Mouse (Mus musculus) myocyte (in vitro differentiated cells): Measurements from ENCODE around the gene D17H6S53E. TPM values are rescaled to one million over a fixed set of nuclear protein-coding genes. Genes with fewer than 3 reads are reported as not detected.

Experiments
- H3K27me3 ChIP-seq: one replicate; pipeline ENCODE4 v1.6.1; 2011; ENCODE audit not compliant: control insufficient read depth, insufficient read depth, insufficient read length
- H3K36me3 ChIP-seq: one replicate; pipeline ENCODE4 v1.6.1; 2011; ENCODE audit not compliant: control insufficient read depth, insufficient read depth
- H3K4me2 ChIP-seq: one replicate; pipeline ENCODE4 v1.6.1; 2011; ENCODE audit warnings: low read depth, control low read depth
- H3K4me3 ChIP-seq: one replicate; pipeline ENCODE4 v1.5.1; 2011; ENCODE audit warnings: mild to moderate bottlenecking, control low read depth, moderate library complexity
- H3K79me2 ChIP-seq: one replicate; pipeline ENCODE4 v1.6.1; 2011; ENCODE audit not compliant: control insufficient read depth, insufficient read depth
- H3ac ChIP-seq: one replicate; pipeline ENCODE4 v1.6.1; 2011; ENCODE audit not compliant: control insufficient read depth, insufficient read length
- CEBPB ChIP-seq: IDR thresholded peaks from 2 replicates; pipeline ENCODE4 v1.6.1; 2011; ENCODE audit warnings: mild to moderate bottlenecking, moderate library complexity; ENCODE audit not compliant: poor library complexity, insufficient read depth, severe bottlenecking
- E2F4 ChIP-seq: IDR thresholded peaks from one replicate; pipeline ENCODE4 v1.6.1; 2011; ENCODE audit warnings: mild to moderate bottlenecking, control low read depth, moderate library complexity; ENCODE audit not compliant: insufficient read depth
- MAX ChIP-seq: IDR thresholded peaks from one replicate; pipeline ENCODE4 v1.6.1; 2011; ENCODE audit warnings: low read depth, mild to moderate bottlenecking, control low read depth
- MYOD1 ChIP-seq, 3 experiments: IDR thresholded peaks; one replicate each; pipeline ENCODE4 v1.6.1; 2011; ENCODE audit warnings: control low read depth in 2 of 3, low read depth in 2 of 3, mild to moderate bottlenecking in 2 of 3, moderate library complexity in 1 of 3; ENCODE audit not compliant: insufficient read length in 2 of 3, control insufficient read depth in 1 of 3
- MYOG ChIP-seq, 3 experiments: IDR thresholded peaks; one replicate each; pipeline ENCODE4 v1.6.1; 2011; ENCODE audit warnings: control low read depth in 2 of 3, low read depth in 2 of 3, mild to moderate bottlenecking in 2 of 3; ENCODE audit not compliant: insufficient read length in 2 of 3, control insufficient read depth in 1 of 3, insufficient read depth in 1 of 3
- POLR2A ChIP-seq: IDR thresholded peaks from one replicate; pipeline ENCODE4 v1.6.1; 2011; ENCODE audit warnings: low read depth, mild to moderate bottlenecking, control low read depth, moderate library complexity; ENCODE audit not compliant: insufficient read length
- POLR2AphosphoS2 ChIP-seq: IDR thresholded peaks from one replicate; pipeline ENCODE4 v1.6.1; 2011; ENCODE audit warnings: low read depth, control low read depth; ENCODE audit not compliant: insufficient read length
- REST ChIP-seq: IDR thresholded peaks from one replicate; pipeline ENCODE4 v1.6.1; 2011; ENCODE audit warnings: mild to moderate bottlenecking, control low read depth, moderate library complexity; ENCODE audit not compliant: insufficient read depth, insufficient read length
- SRF ChIP-seq: IDR thresholded peaks from one replicate; pipeline ENCODE4 v1.6.1; 2011; ENCODE audit warnings: low read depth; ENCODE audit not compliant: control insufficient read depth, insufficient read length
- TCF12 ChIP-seq: IDR thresholded peaks from one replicate; pipeline ENCODE4 v1.6.1; 2011; ENCODE audit warnings: mild to moderate bottlenecking, control low read depth; ENCODE audit not compliant: poor library complexity, insufficient read depth, severe bottlenecking
- TCF3 ChIP-seq: IDR thresholded peaks from one replicate; pipeline ENCODE4 v1.6.1; 2011; ENCODE audit warnings: low read depth, control low read depth; ENCODE audit not compliant: insufficient read length
- USF1 ChIP-seq: IDR thresholded peaks from one replicate; pipeline ENCODE4 v1.6.1; 2011; ENCODE audit warnings: low read depth, mild to moderate bottlenecking, control low read depth, moderate library complexity
- polyA plus RNA-seq: library from polyadenylated mRNA; unstranded; fragments of >200 nt; fragmentation: generic; extraction: Trizol; gene quantifications from one replicate; pipeline ENCODE4 v1.2.1, GENCODE M21; 2012; ENCODE audit warnings: missing spikeins

Gene D17H6S53E
- polyA plus RNA-seq, 1 experiment: 12.8 TPM

GRCm38 (mm10) chr17:35132174-35132560, 6.0 kb downstream of the D17H6S53E start:
- Histone ChIP-seq H3K36me3 (no peaks in the 10 kb centered on the region), H3K4me3 (no peak overlapping the region), H3K27me3 (no peaks in the 10 kb centered on the region), H3K79me2 (peaks cover 33% of the 10 kb centered on the region), H3ac (no peak overlapping the region), H3K4me2 (no peak overlapping the region)
- TF ChIP-seq REST (no peak), MYOG (IDR thresholded peaks at IDR 0.05; ENCODE audit: control insufficient read depth in 1 of 3, insufficient read depth in 1 of 3, insufficient read length in 2 of 3, low read depth in 2 of 3) (no peak), E2F4 (no peak), MAX (no peak), POLR2AphosphoS2 (no peak), TCF3 (no peak), USF1 (no peak), CEBPB (no peak), MYOD1 (IDR thresholded peaks at IDR 0.05; ENCODE audit: control insufficient read depth in 1 of 3, insufficient read length in 2 of 3, low read depth in 2 of 3) (no peak), SRF (no peak), POLR2A (no peak), TCF12 (no peak)

GRCm38 (mm10) chr17:35133517-35133916, 7.3 kb downstream of the D17H6S53E start:
- Histone ChIP-seq H3K79me2 (peaks cover 33% of the 10 kb centered on the region), H3ac (no peak overlapping the region), H3K27me3 (no peaks in the 10 kb centered on the region), H3K4me2 (no peak overlapping the region), H3K36me3 (peaks cover 3% of the 10 kb centered on the region), H3K4me3 (no peak overlapping the region)
- TF ChIP-seq REST (no peak), USF1 (no peak), POLR2A (no peak), TCF12 (no peak), MAX (no peak), TCF3 (no peak), CEBPB (no peak)

- H3ac ChIP-seq: peak within 1 kb of the TSS; percentile 94
- TF ChIP-seq MAX (peak; percentile 99), USF1 (no peak), E2F4 (peak; percentile 39), SRF (no peak), CEBPB (no peak), TCF12 (no peak)
- peak within 1 kb of the TSS; percentile 94 for H3K4me2 ChIP-seq
- H3K4me3 ChIP-seq: peak within 1 kb of the TSS; percentile 89
- peaks cover 12% of the 10 kb centered on the region for H3K36me3 ChIP-seq
- no peaks in the 10 kb centered on the region for H3K27me3 ChIP-seq
- H3K79me2 ChIP-seq: peaks cover 48% of the 10 kb centered on the region
These were observed 8.8 kb downstream of the D17H6S53E start, which contains the start of gene Bag6 for GRCm38 (mm10) chr17:35134801-35135590. Gene Bag6 (plus strand): TSS chr17:35135178.

- no peaks in the 10 kb centered on the region for H3K27me3 ChIP-seq
These were observed 9.6 kb downstream of the D17H6S53E start for GRCm38 (mm10) chr17:35135591-35136320.

GRCm38 (mm10) chr17:35139269-35139668, 13.1 kb downstream of the D17H6S53E start:
- no peaks in the 10 kb centered on the region for H3K27me3 ChIP-seq
- H3K36me3 ChIP-seq: peaks cover 18% of the 10 kb centered on the region
- H3K4me2 ChIP-seq: no peak overlapping the region
- H3K4me3 ChIP-seq: no peak overlapping the region
- no peak overlapping the region for H3ac ChIP-seq
- H3K79me2 ChIP-seq: peaks cover 48% of the 10 kb centered on the region
- TF ChIP-seq USF1 (no peak), SRF (no peak), TCF12 (no peak), MYOD1 (IDR thresholded peaks at IDR 0.05; ENCODE audit: control insufficient read depth in 1 of 3, insufficient read length in 2 of 3, low read depth in 2 of 3) (no peak), POLR2A (no peak), MAX (no peak), TCF3 (no peak), CEBPB (no peak), REST (no peak), POLR2AphosphoS2 (no peak), MYOG (IDR thresholded peaks at IDR 0.05; ENCODE audit: control insufficient read depth in 1 of 3, insufficient read depth in 1 of 3, insufficient read length in 2 of 3, low read depth in 2 of 3) (no peak), E2F4 (no peak)

More at GRCm38 (mm10) chr17:35135591-35136320, 9.6 kb downstream of the D17H6S53E start:
- H3K79me2 ChIP-seq: peaks cover 48% of the 10 kb centered on the region
- TF ChIP-seq POLR2AphosphoS2: peak; percentile 81
- TF ChIP-seq E2F4: no peak
- TF ChIP-seq REST: no peak
- peak; percentile 67 for TF ChIP-seq POLR2A
- peak; percentile 38 for TF ChIP-seq SRF
- no peak for TF ChIP-seq CEBPB
- TF ChIP-seq TCF3: no peak
- H3K4me3 ChIP-seq: peak overlapping the region; percentile 89
- peak overlapping the region; percentile 94 for H3ac ChIP-seq
- peaks cover 13% of the 10 kb centered on the region for H3K36me3 ChIP-seq
- peak overlapping the region; percentile 81 for H3K4me2 ChIP-seq
